ENCODE assay signal across 17 mouse cellular contexts in genomic region chr3:53454005-53454404, GRCm38 (mm10). TPM values are rescaled to one million over a fixed set of nuclear protein-coding genes. Genes with fewer than 3 reads are reported as not detected.
"Had no signal": no experiment of that assay in that cellular context is flagged by ENCODE, and none has a peak within 500 bp of the region (broad histone marks: within the 10 kb centered on the region; RNA-seq: fewer than 3 reads in every experiment).

No protein-coding gene starts in this region.

- H3K27me3 ChIP-seq: midbrain, embryonic 13.5 days had no signal

- H3K27ac ChIP-seq: kidney, postnatal 0 days; layer of hippocampus, adult 2 months; liver, embryonic 14.5 days; midbrain, embryonic 13.5 days had no signal

- ATAC-seq: inflammation-experienced regulatory T-cells, adult 6 months; lung, postnatal 0 days; midbrain, embryonic 13.5 days had no signal

- H3K4me2 ChIP-seq: midbrain, embryonic 13.5 days had no signal

- H3K4me1 ChIP-seq: midbrain, embryonic 13.5 days had no signal

- H3K9ac ChIP-seq: liver, embryonic 14.5 days; midbrain, embryonic 13.5 days had no signal

- DNase-seq: kidney, adult 9 months; kidney, postnatal 36 days; left cerebral cortex, postnatal 4 days; lung, adult 2 months; right cerebral cortex, adult 18-20 months; right cerebral cortex, postnatal 25 days; spleen, adult 18-20 months; thymus, adult 18-20 months; thymus, postnatal 25 days had no signal

- H3K4me3 ChIP-seq: layer of hippocampus, adult 2 months; midbrain, embryonic 13.5 days had no signal

- H3K9me3 ChIP-seq: midbrain, embryonic 13.5 days had no signal

RNA-seq across cellular contexts. Expression of gene Stoml3, which starts 34.4 kb away (rescaled TPM):
- polyA plus RNA-seq: inflammation-experienced regulatory T-cells, adult 6 months; kidney, postnatal 0 days; liver, embryonic 14.5 days; midbrain, embryonic 13.5 days; stomach, embryonic 14.5 days; urinary bladder, adult 2 months had no signal
